Mouse (Mus musculus) cerebellum, adult 2 months (tissue): ENCODE results near the gene Zfp574.

Source experiments
- CTCF ChIP-seq: fragments of 200-500 bp; IDR thresholded peaks from 2 replicates; pipeline ENCODE4 v1.5.1; 2011; ENCODE audit warnings: low read depth, mild to moderate bottlenecking, control low read depth, low read length, moderate library complexity, borderline replicate concordance; ENCODE audit not compliant: insufficient read depth
- POLR2A ChIP-seq: fragments of 200-500 bp; IDR thresholded peaks from 2 replicates; pipeline ENCODE4 v1.6.1; 2011; ENCODE audit warnings: low read length, control low read depth, borderline replicate concordance; ENCODE audit not compliant: insufficient read depth

GRCm38 (mm10) chr7:25106790-25107502 lies 34.6 kb downstream of the Zfp574 start:
- TF ChIP-seq POLR2A (no peak), CTCF (no peak)
